Mouse (Mus musculus) embryonic facial prominence, embryonic 15.5 days (tissue): ENCODE results near the gene Baz1a. TPM values are rescaled to one million over a fixed set of nuclear protein-coding genes. Genes with fewer than 3 reads are reported as not detected.

Experiments
- ATAC-seq: fragments of 200-750 bp; cut with Nextera tagmentation; 2 replicates; pipeline ENCODE4 v1.8.0; 2017; ENCODE audit warnings: low read depth, moderate TSS enrichment; ENCODE audit not compliant: insufficient number of reproducible peaks, low FRiP score, low TSS enrichment
- H3K27ac ChIP-seq: fragments of 300-500 bp; sonication (generic); replicated peaks from 2 replicates; pipeline ENCODE4 v1.5.1; 2015; ENCODE audit warnings: mild to moderate bottlenecking, inconsistent platforms
- H3K27me3 ChIP-seq: fragments of 300-500 bp; sonication (generic); 2 replicates; pipeline ENCODE4 v1.6.1; 2015; ENCODE audit warnings: inconsistent platforms
- H3K36me3 ChIP-seq: fragments of 300-500 bp; sonication (generic); 2 replicates; pipeline ENCODE4 v1.6.1; 2015; ENCODE audit warnings: mild to moderate bottlenecking, inconsistent platforms
- H3K4me1 ChIP-seq: fragments of 300-500 bp; sonication (generic); 2 replicates; pipeline ENCODE4 v1.6.1; 2015; ENCODE audit warnings: inconsistent platforms
- H3K4me2 ChIP-seq: fragments of 300-500 bp; sonication (generic); replicated peaks from 2 replicates; pipeline ENCODE4 v1.6.1; 2015; ENCODE audit warnings: mild to moderate bottlenecking, inconsistent platforms
- H3K4me3 ChIP-seq: fragments of 300-500 bp; sonication (generic); replicated peaks from 2 replicates; pipeline ENCODE4 v1.5.1; 2015; ENCODE audit warnings: mild to moderate bottlenecking, inconsistent platforms
- H3K9ac ChIP-seq: fragments of 300-500 bp; sonication (generic); 2 replicates; pipeline ENCODE4 v1.6.1; 2015; ENCODE audit warnings: inconsistent platforms
- H3K9me3 ChIP-seq: fragments of 300-500 bp; sonication (generic); replicated peaks from 2 replicates; pipeline ENCODE4 v1.6.1; 2016; ENCODE audit warnings: inconsistent platforms
- WGBS: fragments of 180-500 bp; shearing (Covaris S2); methylation state at CpG from one replicate; pipeline ENCODE4 v1.1.7; 2015; 5-methylcytosine and 5-hydroxymethylcytosine counted together
- polyA plus RNA-seq: library from polyadenylated mRNA; unstranded; fragments of >200 nt; fragmentation: Nextera tagmentation; extraction: Ambion mirVana; gene quantifications from 2 replicates; pipeline ENCODE4 v1.2.1, GENCODE M21; 2015

Gene Baz1a
- polyA plus RNA-seq, 1 experiment from 2014 or later: 25.2 TPM

- Histone ChIP-seq H3K4me2 (no peak overlapping the region), H3K4me3 (no peak overlapping the region), H3K4me1 (no peaks in the 10 kb centered on the region), H3K27ac (no peak overlapping the region), H3K27me3 (no peaks in the 10 kb centered on the region), H3K9me3 (no peaks in the 10 kb centered on the region), H3K36me3 (peaks cover 14% of the 10 kb centered on the region), H3K9ac (no peak overlapping the region)
- WGBS: 92% methylated on average over 8 of the region's 8 CpGs
- ATAC-seq: no peak
Measured at GRCm38 (mm10) chr12:55049731-55050353, 35.7 kb upstream of the Baz1a start.

- no peak for ATAC-seq
- Histone ChIP-seq H3K27ac (no peak overlapping the region), H3K9me3 (no peaks in the 10 kb centered on the region), H3K4me1 (no peaks in the 10 kb centered on the region), H3K4me2 (no peak overlapping the region), H3K27me3 (no peaks in the 10 kb centered on the region), H3K36me3 (peaks cover 8% of the 10 kb centered on the region; the same call in 1 of the 2 replicates), H3K9ac (no peak overlapping the region), H3K4me3 (no peak overlapping the region)
- WGBS: 71% methylated on average over 15 of the region's 15 CpGs
Measured at GRCm38 (mm10) chr12:55041011-55041410, 26.9 kb upstream of the Baz1a start.

GRCm38 (mm10) chr12:55027088-55027487 is 12.9 kb upstream of the Baz1a start:
- WGBS: 26% methylated on average over 3 of the region's 3 CpGs
- Histone ChIP-seq H3K4me3 (no peak overlapping the region), H3K9ac (no peak overlapping the region), H3K36me3 (no peaks in the 10 kb centered on the region), H3K9me3 (no peaks in the 10 kb centered on the region), H3K4me2 (no peak overlapping the region), H3K27ac (no peak overlapping the region), H3K4me1 (no peaks in the 10 kb centered on the region), H3K27me3 (no peaks in the 10 kb centered on the region)
- ATAC-seq: no peak

- no peak for ATAC-seq
- WGBS: 69% methylated on average over 2 of the region's 2 CpGs
- Histone ChIP-seq H3K4me1 (no peaks in the 10 kb centered on the region), H3K4me3 (no peak overlapping the region), H3K9me3 (no peaks in the 10 kb centered on the region), H3K4me2 (no peak overlapping the region), H3K9ac (no peak overlapping the region), H3K27ac (no peak overlapping the region), H3K27me3 (no peaks in the 10 kb centered on the region), H3K36me3 (no peaks in the 10 kb centered on the region)
Measured at GRCm38 (mm10) chr12:55023284-55023683, 9.1 kb upstream of the Baz1a start.

- Histone ChIP-seq H3K27me3 (no peaks in the 10 kb centered on the region), H3K9me3 (no peaks in the 10 kb centered on the region), H3K4me1 (no peaks in the 10 kb centered on the region), H3K36me3 (no peaks in the 10 kb centered on the region), H3K4me2 (no peak overlapping the region), H3K4me3 (no peak overlapping the region), H3K27ac (no peak overlapping the region), H3K9ac (no peak overlapping the region)
- no peak for ATAC-seq
- 84% methylated on average over 7 of the region's 7 CpGs for WGBS
Measured at GRCm38 (mm10) chr12:55019421-55019877, 5.3 kb upstream of the Baz1a start.

GRCm38 (mm10) chr12:55017119-55017721 is 3.1 kb upstream of the Baz1a start:
- H3K36me3 ChIP-seq: no peaks in the 10 kb centered on the region
- H3K27ac ChIP-seq: no peak overlapping the region
- H3K9ac ChIP-seq: no peak overlapping the region
- no peaks in the 10 kb centered on the region for H3K9me3 ChIP-seq
- 44% methylated on average over 9 of the region's 9 CpGs for whole genome bisulfite sequencing
- H3K4me1 ChIP-seq: no peaks in the 10 kb centered on the region
- H3K4me2 ChIP-seq: no peak overlapping the region
- no peak overlapping the region for H3K4me3 ChIP-seq
- no peaks in the 10 kb centered on the region for H3K27me3 ChIP-seq
- ATAC-seq: peak; percentile 65

GRCm38 (mm10) chr12:55016339-55017118 is 2.4 kb upstream of the Baz1a start:
- no peaks in the 10 kb centered on the region for H3K4me1 ChIP-seq
- no peak overlapping the region for H3K9ac ChIP-seq
- no peaks in the 10 kb centered on the region for H3K36me3 ChIP-seq
- 61% methylated on average over 8 of the region's 8 CpGs for WGBS
- no peak overlapping the region for H3K4me3 ChIP-seq
- H3K27me3 ChIP-seq: no peaks in the 10 kb centered on the region
- H3K4me2 ChIP-seq: no peak overlapping the region
- no peak overlapping the region for H3K27ac ChIP-seq
- no peak for ATAC-seq
- no peaks in the 10 kb centered on the region for H3K9me3 ChIP-seq

- no peak for ATAC-seq
- Histone ChIP-seq H3K4me3 (no peak overlapping the region), H3K27ac (no peak overlapping the region), H3K4me2 (no peak overlapping the region), H3K9ac (no peak overlapping the region), H3K27me3 (no peaks in the 10 kb centered on the region), H3K4me1 (no peaks in the 10 kb centered on the region), H3K36me3 (no peaks in the 10 kb centered on the region), H3K9me3 (no peaks in the 10 kb centered on the region)
- 28% methylated on average over 5 of the region's 5 CpGs for WGBS
Measured at GRCm38 (mm10) chr12:55015428-55015827, 1.3 kb upstream of the Baz1a start.

GRCm38 (mm10) chr12:55013031-55013430 is 1.1 kb downstream of the Baz1a start:
- H3K4me1 ChIP-seq: no peaks in the 10 kb centered on the region
- no peaks in the 10 kb centered on the region for H3K36me3 ChIP-seq
- H3K9ac ChIP-seq: no peak overlapping the region
- no peak overlapping the region for H3K27ac ChIP-seq
- no peaks in the 10 kb centered on the region for H3K9me3 ChIP-seq
- ATAC-seq: no peak
- no peaks in the 10 kb centered on the region for H3K27me3 ChIP-seq
- H3K4me3 ChIP-seq: no peak overlapping the region
- 82% methylated on average over 1 of the region's 1 CpGs for WGBS
- no peak overlapping the region for H3K4me2 ChIP-seq

GRCm38 (mm10) chr12:55007361-55008008 is 6.7 kb downstream of the Baz1a start:
- 79% methylated on average over 14 of the region's 14 CpGs for WGBS
- Histone ChIP-seq H3K9ac (no peak overlapping the region), H3K4me1 (no peaks in the 10 kb centered on the region), H3K4me3 (no peak overlapping the region), H3K9me3 (no peaks in the 10 kb centered on the region), H3K36me3 (no peaks in the 10 kb centered on the region), H3K27me3 (no peaks in the 10 kb centered on the region), H3K27ac (no peak overlapping the region), H3K4me2 (no peak overlapping the region)
- no peak for ATAC-seq

- Histone ChIP-seq H3K36me3 (no peaks in the 10 kb centered on the region), H3K9me3 (no peaks in the 10 kb centered on the region), H3K4me3 (no peak overlapping the region), H3K4me2 (no peak overlapping the region), H3K9ac (no peak overlapping the region), H3K27ac (no peak overlapping the region), H3K4me1 (no peaks in the 10 kb centered on the region), H3K27me3 (no peaks in the 10 kb centered on the region)
- no peak for ATAC-seq
- 91% methylated on average over 7 of the region's 7 CpGs for WGBS
Measured at GRCm38 (mm10) chr12:55006071-55006470, 8.1 kb downstream of the Baz1a start.
